Mouse (Mus musculus) Patski (cell line): Measurements from ENCODE around the gene Ube2z. TPM values are rescaled to one million over a fixed set of nuclear protein-coding genes. Genes with fewer than 3 reads are reported as not detected.

Experiments
- ATAC-seq: fragments of 100-300 bp; one replicate; pipeline ENCODE4 v1.8.0; 2021
- CTCF ChIA-PET: fragments of 350-600 bp; sonication (Branson Sonifier 250); formaldehyde crosslinking; loops from one replicate; lab custom pipeline; 2022; ENCODE audit warnings: inconsistent platforms; lab: Charles Lee
- POLR2A ChIA-PET: fragments of 350-600 bp; sonication (Branson Sonifier 250); formaldehyde crosslinking; loops from one replicate; lab custom pipeline; 2022; ENCODE audit warnings: antibody characterized with exemption, inconsistent platforms; lab: Charles Lee
- DNase-seq: peaks from one replicate; pipeline ENCODE4 v3.0.0-alpha.2; 2011; ENCODE audit warnings: low read depth, low spot score
- H3K27me3 ChIP-seq: fragments of 371-371 bp; one replicate; pipeline ENCODE4 v1.5.1; 2021
- CTCF ChIP-seq: fragments of 100-300 bp; IDR thresholded peaks from one replicate; pipeline ENCODE4 v1.5.1; 2021
- in situ Hi-C: fragments of 300-500 bp; cut with MboI; formaldehyde crosslinking; loops from 3 replicates; pipeline ENCODE4 v1.11.1; 2018; ENCODE audit warnings: low pct_unique_long_range_greater_than_20kb, mixed read lengths
- polyA plus RNA-seq: library from polyadenylated mRNA; unstranded; gene quantifications from one replicate; pipeline ENCODE4 v1.2.3, GENCODE M21; 2021

The Ube2z gene
- polyA plus RNA-seq, 1 experiment from 2014 or later = 74.0 TPM

DNA sequence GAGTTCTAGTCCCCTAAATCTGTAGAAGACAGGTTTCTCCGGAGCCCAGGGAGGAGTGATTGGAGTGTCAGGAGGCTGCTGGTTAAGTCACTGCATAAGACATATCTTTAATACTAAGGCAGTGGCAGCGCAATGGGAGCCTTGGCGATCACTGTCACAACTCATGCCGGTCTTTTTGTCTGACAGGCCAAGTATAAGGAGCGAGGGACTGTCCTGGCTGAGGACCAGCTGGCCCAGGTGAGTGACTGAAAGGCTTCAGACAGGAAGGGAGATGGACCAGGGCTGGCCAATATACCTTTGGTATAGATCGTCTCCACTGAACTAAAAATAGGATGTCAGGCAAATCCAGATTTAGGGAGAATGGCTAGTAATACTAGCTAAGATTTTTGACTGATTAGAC, 30.1 kb downstream of the Ube2z start:
- ChIA-PET CTCF (interaction anchor here (1.1 kb wide), 1 partner anchor 54 kb away, joined by 3 read pairs; no protein-coding TSS in a partner anchor), POLR2A (no interaction called here)
- no peak for TF ChIP-seq CTCF
- no peaks in the 10 kb centered on the region for H3K27me3 ChIP-seq
- DNase-seq (no peak), ATAC-seq (no peak)
- in situ Hi-C loops = no loop called here

DNA sequence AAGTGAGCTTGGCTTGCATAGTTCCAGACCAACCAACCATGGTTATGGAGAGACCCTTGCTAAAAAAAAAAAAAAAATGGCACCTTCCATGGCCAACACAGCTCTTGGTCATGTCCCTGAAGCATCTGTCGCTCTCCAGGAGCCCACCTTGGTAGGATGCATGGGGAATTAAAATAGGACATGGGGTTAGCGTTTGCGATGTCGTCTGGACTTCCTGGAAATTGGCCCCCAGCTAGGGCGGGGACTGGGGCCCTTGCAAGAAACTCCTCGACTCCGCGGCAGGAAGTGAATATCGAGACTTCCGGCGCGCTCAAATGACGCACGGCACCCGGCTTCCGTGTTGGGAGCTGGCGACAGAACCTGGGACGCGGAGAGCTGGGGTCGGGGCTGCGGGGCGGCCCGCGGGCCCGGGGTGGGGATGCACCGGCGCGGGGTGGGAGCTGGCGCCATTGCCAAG, 30.6 kb downstream of the Ube2z start, which contains the start of gene Snf8:
TSS of gene Snf8 (plus strand) at position 290 of the 457 bp plus-strand sequence.
- ATAC-seq (peak; percentile 35), DNase-seq (peak; percentile 67)
- in situ Hi-C loops = no loop called here
- no peak for TF ChIP-seq CTCF
- H3K27me3 ChIP-seq = no peaks in the 10 kb centered on the region
- ChIA-PET CTCF (interaction anchor here (0.8 to 1.6 kb wide), 4 partner anchors 54 to 207 kb away, joined by 3 to 5 read pairs (median 4); no protein-coding TSS in a partner anchor), POLR2A (interaction anchor here (0.6 to 1.2 kb wide), 4 partner anchors 28 to 899 kb away, joined by 3 to 7 read pairs (median 4); no protein-coding TSS in a partner anchor)

GRCm38 (mm10) chr11:96034116-96034515, 31.1 kb downstream of the Ube2z start:
- ATAC-seq (no peak), DNase-seq (no peak)
- POLR2A ChIA-PET = interaction anchor here (0.6 to 1.2 kb wide), 5 partner anchors 28 to 935 kb away, joined by 3 to 7 read pairs (median 3); no protein-coding TSS in a partner anchor
- H3K27me3 ChIP-seq = no peaks in the 10 kb centered on the region
- CTCF ChIA-PET = interaction anchor here (0.8 to 1.6 kb wide), 4 partner anchors 53 to 207 kb away, joined by 3 to 5 read pairs (median 4); no protein-coding TSS in a partner anchor
- TF ChIP-seq CTCF = no peak
- in situ Hi-C loops = no loop called here

- POLR2A ChIA-PET = interaction anchor here (1.2 kb wide), 1 partner anchor 27 kb away, joined by 4 read pairs; no protein-coding TSS in a partner anchor
- no peak for ATAC-seq
- TF ChIP-seq CTCF = peak; percentile 54
- DNase-seq = no peak
- no peaks in the 10 kb centered on the region for H3K27me3 ChIP-seq
- CTCF ChIA-PET = interaction anchor here (1.6 kb wide), 1 partner anchor 157 kb away, joined by 3 read pairs; no protein-coding TSS in a partner anchor
- in situ Hi-C loops = no loop called here
Measured at GRCm38 (mm10) chr11:96033264-96033663, 31.9 kb downstream of the Ube2z start.

GRCm38 (mm10) chr11:96031701-96032100, 33.5 kb downstream of the Ube2z start:
- ChIA-PET CTCF (no interaction called here), POLR2A (no interaction called here)
- no peak for DNase-seq
- ATAC-seq = no peak
- peak; percentile 43 for TF ChIP-seq CTCF
- in situ Hi-C loops = no loop called here
- H3K27me3 ChIP-seq = no peaks in the 10 kb centered on the region

GRCm38 (mm10) chr11:96030571-96030970, 34.6 kb downstream of the Ube2z start:
- ChIA-PET POLR2A (no interaction called here), CTCF (no interaction called here)
- ATAC-seq (no peak), DNase-seq (no peak)
- no peak for TF ChIP-seq CTCF
- in situ Hi-C loops = no loop called here
- H3K27me3 ChIP-seq = no peaks in the 10 kb centered on the region

- ATAC-seq (no peak), DNase-seq (no peak)
- CTCF ChIA-PET = interaction anchor here (1.2 kb wide), 1 partner anchor 47 kb away, joined by 3 read pairs; no protein-coding TSS in a partner anchor
- TF ChIP-seq CTCF = no peak
- in situ Hi-C loops = no loop called here
- H3K27me3 ChIP-seq = no peaks in the 10 kb centered on the region
- POLR2A ChIA-PET = no interaction called here
Measured at GRCm38 (mm10) chr11:96028130-96028529, 37.1 kb downstream of the Ube2z start.

- ATAC-seq (no peak), DNase-seq (no peak)
- in situ Hi-C loops = no loop called here
- no peak for TF ChIP-seq CTCF
- POLR2A ChIA-PET = no interaction called here
- CTCF ChIA-PET = no interaction called here
- H3K27me3 ChIP-seq = no peaks in the 10 kb centered on the region
Measured at GRCm38 (mm10) chr11:96020622-96021021, 44.6 kb downstream of the Ube2z start.

- peak; percentile 94 for ATAC-seq
- no peak for TF ChIP-seq CTCF
- H3K27me3 ChIP-seq = no peaks in the 10 kb centered on the region
- ChIA-PET POLR2A (interaction anchor here (1.5 kb wide), 1 partner anchor 23 kb away, joined by 4 read pairs; no protein-coding TSS in a partner anchor), CTCF (interaction anchor here (0.9 kb wide), 1 partner anchor 37 kb away, joined by 3 read pairs; no protein-coding TSS in a partner anchor)
- in situ Hi-C loops = no loop called here
- peak; percentile 50 for DNase-seq
Measured at GRCm38 (mm10) chr11:96017941-96018351, 47.2 kb downstream of the Ube2z start.

- DNase-seq (no peak), ATAC-seq (no peak)
- in situ Hi-C loops = no loop called here
- peaks cover 11% of the 10 kb centered on the region for H3K27me3 ChIP-seq
- no peak for TF ChIP-seq CTCF
- CTCF ChIA-PET = no interaction called here
- POLR2A ChIA-PET = no interaction called here
Measured at GRCm38 (mm10) chr11:96015421-96015820, 49.8 kb downstream of the Ube2z start.

GRCm38 (mm10) chr11:96011982-96012381, 53.2 kb downstream of the Ube2z start:
- in situ Hi-C loops = no loop called here
- no peak for TF ChIP-seq CTCF

More at GRCm38 (mm10) chr11:96011982-96012381, 53.2 kb downstream of the Ube2z start:
- POLR2A ChIA-PET = no interaction called here
- DNase-seq = no peak
- peaks cover 39% of the 10 kb centered on the region for H3K27me3 ChIP-seq
- CTCF ChIA-PET = no interaction called here
- no peak for ATAC-seq
